Mouse (Mus musculus): ENCODE data around the gene Rhoj.

Gene Rhoj
- long read RNA-seq, experiment 1, transcript Rhoj-201 (5 exons, 2,350 nt) = major isoform, 23 of 26 reads
- long read RNA-seq, experiment 1, partial matches to known transcripts = 3 of 26 reads
- long read RNA-seq, experiment 1, other reads (novel, unspliced or antisense) = 0 of 26 reads
- long read RNA-seq, experiment 2, transcript Rhoj-201 (5 exons, 2,350 nt) = major isoform, 23 of 28 reads
- long read RNA-seq, experiment 2, partial matches to known transcripts = 2 of 28 reads
- long read RNA-seq, experiment 2, other reads (novel, unspliced or antisense) = 3 of 28 reads

- intact Hi-C loops (cut with DNase I) = no loop called here
These were observed at the start of gene Rhoj for GRCm38 (mm10) chr12:75307961-75308951. TSS of gene Rhoj (plus strand) at chr12:75308322.

GRCm38 (mm10) chr12:75271726-75272125, 36.4 kb upstream of the Rhoj start:
- intact Hi-C loops (cut with DNase I) = no loop called here

GRCm38 (mm10) chr12:75275730-75276129, 32.4 kb upstream of the Rhoj start:
- intact Hi-C loops (cut with DNase I) = loop anchor here (5.0 kb wide), 1 partner anchor 112 kb away; no protein-coding TSS in a partner anchor

GRCm38 (mm10) chr12:75277425-75277824, 30.7 kb upstream of the Rhoj start:
- intact Hi-C loops (cut with DNase I) = loop anchor here (5.0 kb wide), 1 partner anchor 110 kb away; no protein-coding TSS in a partner anchor

GRCm38 (mm10) chr12:75280502-75280901, 27.6 kb upstream of the Rhoj start:
- intact Hi-C loops (cut with DNase I) = no loop called here

- intact Hi-C loops (cut with DNase I) = no loop called here
These were observed 24.9 kb upstream of the Rhoj start for GRCm38 (mm10) chr12:75283226-75283625.

GRCm38 (mm10) chr12:75286166-75286565, 22.0 kb upstream of the Rhoj start:
- intact Hi-C loops (cut with DNase I) = no loop called here

- intact Hi-C loops (cut with DNase I) = loop anchor here (2.0 kb wide), 1 partner anchor 74 kb away; no protein-coding TSS in a partner anchor
These were observed 17.6 kb upstream of the Rhoj start for GRCm38 (mm10) chr12:75290524-75290923.

- intact Hi-C loops (cut with DNase I) = loop anchor here (2.0 kb wide), 1 partner anchor 75 kb away; no protein-coding TSS in a partner anchor
These were observed 16.6 kb upstream of the Rhoj start for GRCm38 (mm10) chr12:75291556-75291955.

- intact Hi-C loops (cut with DNase I) = no loop called here
These were observed 15.2 kb upstream of the Rhoj start for GRCm38 (mm10) chr12:75292939-75293338.

GRCm38 (mm10) chr12:75299865-75300264, 8.3 kb upstream of the Rhoj start:
- intact Hi-C loops (cut with DNase I) = no loop called here

GRCm38 (mm10) chr12:75304132-75304531, 4.0 kb upstream of the Rhoj start:
- intact Hi-C loops (cut with DNase I) = no loop called here

GRCm38 (mm10) chr12:75309756-75310155, 1.6 kb downstream of the Rhoj start:
- intact Hi-C loops (cut with DNase I) = no loop called here

GRCm38 (mm10) chr12:75310766-75311165, 2.6 kb downstream of the Rhoj start:
- intact Hi-C loops (cut with DNase I) = no loop called here

- intact Hi-C loops (cut with DNase I) = no loop called here
These were observed 3.8 kb downstream of the Rhoj start for GRCm38 (mm10) chr12:75311879-75312278.

- intact Hi-C loops (cut with DNase I) = no loop called here
These were observed 5.9 kb downstream of the Rhoj start for GRCm38 (mm10) chr12:75313992-75314391.

- intact Hi-C loops (cut with DNase I) = no loop called here
These were observed 7.7 kb downstream of the Rhoj start for GRCm38 (mm10) chr12:75315851-75316250.

GRCm38 (mm10) chr12:75320441-75320925, 12.4 kb downstream of the Rhoj start:
- intact Hi-C loops (cut with DNase I) = no loop called here

- intact Hi-C loops (cut with DNase I) = no loop called here
These were observed 13.1 kb downstream of the Rhoj start for GRCm38 (mm10) chr12:75321189-75321588.

GRCm38 (mm10) chr12:75329188-75329587, 21.1 kb downstream of the Rhoj start:
- intact Hi-C loops (cut with DNase I) = no loop called here

- intact Hi-C loops (cut with DNase I) = loop anchor here (2.0 kb wide), 1 partner anchor 21 kb away; no protein-coding TSS in a partner anchor
These were observed 31.8 kb downstream of the Rhoj start for GRCm38 (mm10) chr12:75339894-75340293.

- intact Hi-C loops (cut with DNase I) = loop anchor here (2.0 kb wide), 1 partner anchor 20 kb away; no protein-coding TSS in a partner anchor
These were observed 32.2 kb downstream of the Rhoj start for GRCm38 (mm10) chr12:75340331-75340730.

All from adrenal gland (tissue).